Mouse (Mus musculus): ENCODE results near the gene Gng7. TPM values are rescaled to one million over a fixed set of nuclear protein-coding genes. Genes with fewer than 3 reads are reported as not detected.
"Not testable (repeated sequence)": the region's sequence is repeated elsewhere in the genome, so short reads cannot be mapped to it uniquely, and the experiment has no call there.

Gene Gng7
- polyA plus RNA-seq, 1 experiment from 2014 or later: 7.0 TPM

DNA sequence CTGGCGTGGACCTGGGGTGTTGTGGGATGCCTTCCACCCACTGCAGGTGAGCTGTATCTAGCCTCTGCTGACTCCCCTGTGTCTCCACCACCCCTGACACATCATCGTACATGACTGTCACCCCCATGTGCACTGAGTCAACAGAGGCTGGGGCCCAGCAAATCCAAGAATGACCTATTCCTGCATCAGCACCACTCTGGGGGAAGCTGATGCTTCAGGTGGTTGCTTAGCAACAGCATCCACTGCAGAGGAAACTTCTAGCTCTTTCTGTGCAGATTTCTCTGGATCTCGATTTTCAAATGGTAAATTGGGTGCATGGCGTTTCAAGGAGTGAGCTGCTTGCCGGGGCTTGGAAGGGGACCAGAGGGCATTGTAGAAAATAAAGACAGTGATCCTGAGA is 21.5 kb downstream of the Gng7 start:
- 62% methylated on average over 5 of the region's 5 CpGs for WGBS
- Histone ChIP-seq H3K4me2 (no peak overlapping the region), H3K9me3 (ENCODE audit: control insufficient read depth, low read length) (no peaks in the 10 kb centered on the region), H3K27me3 (ENCODE audit: control insufficient read depth, insufficient read depth, low read length) (peaks cover 4% of the 10 kb centered on the region), H3K4me1 (ENCODE audit: control insufficient read depth, insufficient read depth, low read length) (no peaks in the 10 kb centered on the region), H3K4me3 (ENCODE audit: low read depth, low read length) (no peak overlapping the region), H3K36me3 (ENCODE audit: control insufficient read depth, insufficient read depth, low read length) (no peaks in the 10 kb centered on the region), H3K27ac (ENCODE audit: low read depth, low read length) (no peak overlapping the region), H3K9ac (ENCODE audit: low read length) (no peak overlapping the region)
- no peak for DNase-seq (ENCODE audit: low spot score, missing footprints)
- ATAC-seq (ENCODE audit: low FRiP score): no peak

DNA sequence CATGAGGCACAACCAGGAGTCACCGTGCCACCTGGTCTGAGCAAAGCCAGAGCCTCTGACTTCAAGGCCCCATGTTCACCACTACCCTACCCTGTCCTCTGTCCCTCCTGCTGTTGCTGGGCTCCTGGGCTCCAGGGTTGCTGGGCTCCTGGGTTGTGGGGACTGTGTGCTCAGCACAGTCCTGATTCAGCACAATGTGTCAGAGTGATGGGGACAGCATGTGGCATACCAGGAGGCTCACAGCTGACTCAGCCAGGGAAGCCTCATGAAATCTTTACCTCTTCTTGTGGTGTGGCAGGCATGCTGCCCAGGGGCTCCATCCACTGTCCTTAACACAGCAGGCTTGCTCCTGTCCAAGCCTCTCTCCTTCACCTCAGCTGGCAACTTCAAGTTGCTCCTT is 22.8 kb downstream of the Gng7 start:
- DNase-seq (ENCODE audit: low spot score, missing footprints) (no peak), ATAC-seq (ENCODE audit: low FRiP score) (no peak)
- no peak overlapping the region for H3K4me2 ChIP-seq
- no peaks in the 10 kb centered on the region for H3K4me1 ChIP-seq (ENCODE audit: control insufficient read depth, insufficient read depth, low read length)
- H3K9ac ChIP-seq (ENCODE audit: low read length): no peak overlapping the region
- WGBS: 89% methylated on average over 1 of the region's 1 CpGs
- no peaks in the 10 kb centered on the region for H3K36me3 ChIP-seq (ENCODE audit: control insufficient read depth, insufficient read depth, low read length)
- peaks cover 8% of the 10 kb centered on the region for H3K27me3 ChIP-seq (ENCODE audit: control insufficient read depth, insufficient read depth, low read length)
- no peaks in the 10 kb centered on the region for H3K9me3 ChIP-seq (ENCODE audit: control insufficient read depth, low read length)
- H3K27ac ChIP-seq (ENCODE audit: low read depth, low read length): no peak overlapping the region
- H3K4me3 ChIP-seq (ENCODE audit: low read depth, low read length): no peak overlapping the region

DNA sequence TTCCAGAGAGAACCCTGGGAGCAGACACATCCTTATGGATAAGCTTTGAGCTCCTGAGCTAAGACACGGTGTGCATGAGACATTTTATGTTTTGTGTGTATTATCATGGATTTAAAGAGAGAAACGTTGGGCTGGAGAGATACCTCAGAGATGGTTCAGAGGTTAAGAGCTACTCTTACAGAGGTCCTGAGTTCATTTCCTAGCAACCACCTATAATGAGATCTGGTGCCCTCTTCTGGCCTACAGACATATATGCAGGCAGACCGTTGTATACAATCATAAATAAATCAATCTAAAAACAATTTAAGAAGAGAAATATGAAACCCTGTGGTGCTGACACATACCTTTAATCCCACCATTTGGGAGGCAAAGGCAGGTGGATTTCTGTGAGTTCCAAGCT is 23.7 kb downstream of the Gng7 start:
- H3K4me3 ChIP-seq (ENCODE audit: low read depth, low read length): no peak overlapping the region
- no peaks in the 10 kb centered on the region for H3K9me3 ChIP-seq (ENCODE audit: control insufficient read depth, low read length)
- ATAC-seq (ENCODE audit: low FRiP score) (no peak), DNase-seq (ENCODE audit: low spot score, missing footprints) (no peak)
- no peaks in the 10 kb centered on the region for H3K4me1 ChIP-seq (ENCODE audit: control insufficient read depth, insufficient read depth, low read length)
- H3K9ac ChIP-seq (ENCODE audit: low read length): no peak overlapping the region
- no peaks in the 10 kb centered on the region for H3K36me3 ChIP-seq (ENCODE audit: control insufficient read depth, insufficient read depth, low read length)
- H3K27ac ChIP-seq (ENCODE audit: low read depth, low read length): no peak overlapping the region
- peaks cover 16% of the 10 kb centered on the region for H3K27me3 ChIP-seq (ENCODE audit: control insufficient read depth, insufficient read depth, low read length)
- 5% methylated on average over 3 of the region's 3 CpGs for WGBS
- no peak overlapping the region for H3K4me2 ChIP-seq

DNA sequence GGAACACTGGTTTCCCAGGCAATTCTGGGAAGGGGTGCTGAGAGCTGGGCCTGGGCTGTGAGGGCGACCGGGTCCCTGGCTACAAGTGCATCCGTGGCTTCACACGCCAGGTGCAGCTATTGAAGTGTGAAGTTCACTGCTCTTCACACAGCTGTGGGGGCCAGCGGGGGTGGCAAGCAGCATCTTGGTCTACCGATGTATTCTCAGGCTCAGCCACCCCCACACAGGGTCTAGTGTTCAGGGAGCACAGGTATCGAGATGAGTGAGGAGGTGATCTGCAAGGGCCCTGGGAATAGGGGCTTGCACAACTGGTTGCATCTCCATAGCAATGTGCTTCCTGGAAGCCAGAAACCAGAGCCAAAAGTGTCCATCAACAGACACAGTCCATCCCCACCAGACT is 24.3 kb downstream of the Gng7 start:
- ATAC-seq (ENCODE audit: low FRiP score): no peak
- peaks cover 22% of the 10 kb centered on the region for H3K27me3 ChIP-seq (ENCODE audit: control insufficient read depth, insufficient read depth, low read length)
- 69% methylated on average over 7 of the region's 7 CpGs for WGBS

DNA sequence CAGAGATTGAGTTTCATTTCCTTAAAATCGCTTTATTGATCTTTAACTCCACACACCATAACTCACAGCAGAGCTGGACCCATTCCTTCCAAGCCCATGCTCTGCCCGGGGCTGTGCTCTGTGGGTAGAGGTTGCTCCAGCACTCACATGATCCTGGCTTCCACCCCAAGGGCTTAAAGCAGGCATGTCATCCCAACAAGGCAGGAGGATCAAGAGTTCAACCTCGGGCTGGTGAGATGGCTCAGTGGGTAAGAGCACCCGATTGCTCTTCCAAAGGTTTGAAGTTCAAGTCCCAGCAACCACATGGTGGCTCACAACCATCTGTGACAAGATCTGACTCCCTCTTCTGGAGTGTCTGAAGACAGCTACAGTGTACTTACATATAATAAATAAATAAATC is 24.9 kb downstream of the Gng7 start:
- not testable (repeated sequence) for H3K4me2 ChIP-seq; H3K36me3 ChIP-seq (ENCODE audit: control insufficient read depth, insufficient read depth, low read length); H3K9me3 ChIP-seq (ENCODE audit: control insufficient read depth, low read length); DNase-seq (ENCODE audit: low spot score, missing footprints); ATAC-seq (ENCODE audit: low FRiP score); H3K4me3 ChIP-seq (ENCODE audit: low read depth, low read length); H3K27ac ChIP-seq (ENCODE audit: low read depth, low read length); H3K4me1 ChIP-seq (ENCODE audit: control insufficient read depth, insufficient read depth, low read length); H3K9ac ChIP-seq (ENCODE audit: low read length)
- WGBS: 58% methylated on average over 4 of the region's 4 CpGs
- peaks cover 28% of the 10 kb centered on the region for H3K27me3 ChIP-seq (ENCODE audit: control insufficient read depth, insufficient read depth, low read length)

More for the DNA sequence above, 24.3 kb downstream of the Gng7 start:
- Histone ChIP-seq H3K36me3 (ENCODE audit: control insufficient read depth, insufficient read depth, low read length) (no peaks in the 10 kb centered on the region), H3K4me3 (ENCODE audit: low read depth, low read length) (no peak overlapping the region), H3K9ac (ENCODE audit: low read length) (no peak overlapping the region), H3K4me2 (no peak overlapping the region), H3K27ac (ENCODE audit: low read depth, low read length) (no peak overlapping the region), H3K9me3 (ENCODE audit: control insufficient read depth, low read length) (no peaks in the 10 kb centered on the region), H3K4me1 (ENCODE audit: control insufficient read depth, insufficient read depth, low read length) (peaks cover 4% of the 10 kb centered on the region)
- DNase-seq (ENCODE audit: low spot score, missing footprints): no peak

DNA sequence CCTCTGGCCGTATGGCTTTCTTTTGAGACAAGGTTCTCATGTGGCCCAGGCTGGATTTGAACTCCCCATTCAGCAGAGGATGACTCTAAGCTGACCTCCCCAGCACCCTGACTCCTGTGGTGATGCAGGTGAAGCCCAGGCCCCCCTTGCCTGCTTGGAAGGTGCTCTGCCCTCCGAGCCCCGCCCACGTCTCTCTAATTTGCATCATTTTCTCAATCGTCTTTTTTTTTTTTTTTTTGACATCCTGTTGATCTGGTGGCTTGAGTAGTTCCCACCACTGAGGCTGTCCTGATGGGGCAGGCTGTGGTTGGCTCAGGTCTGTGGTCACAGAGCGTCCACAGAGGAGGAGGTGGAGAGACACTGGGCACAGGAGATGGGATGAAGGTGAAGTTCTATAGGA is 25.3 kb downstream of the Gng7 start:
- H3K27me3 ChIP-seq (ENCODE audit: control insufficient read depth, insufficient read depth, low read length): peaks cover 30% of the 10 kb centered on the region
- WGBS: 67% methylated on average over 6 of the region's 6 CpGs

DNA sequence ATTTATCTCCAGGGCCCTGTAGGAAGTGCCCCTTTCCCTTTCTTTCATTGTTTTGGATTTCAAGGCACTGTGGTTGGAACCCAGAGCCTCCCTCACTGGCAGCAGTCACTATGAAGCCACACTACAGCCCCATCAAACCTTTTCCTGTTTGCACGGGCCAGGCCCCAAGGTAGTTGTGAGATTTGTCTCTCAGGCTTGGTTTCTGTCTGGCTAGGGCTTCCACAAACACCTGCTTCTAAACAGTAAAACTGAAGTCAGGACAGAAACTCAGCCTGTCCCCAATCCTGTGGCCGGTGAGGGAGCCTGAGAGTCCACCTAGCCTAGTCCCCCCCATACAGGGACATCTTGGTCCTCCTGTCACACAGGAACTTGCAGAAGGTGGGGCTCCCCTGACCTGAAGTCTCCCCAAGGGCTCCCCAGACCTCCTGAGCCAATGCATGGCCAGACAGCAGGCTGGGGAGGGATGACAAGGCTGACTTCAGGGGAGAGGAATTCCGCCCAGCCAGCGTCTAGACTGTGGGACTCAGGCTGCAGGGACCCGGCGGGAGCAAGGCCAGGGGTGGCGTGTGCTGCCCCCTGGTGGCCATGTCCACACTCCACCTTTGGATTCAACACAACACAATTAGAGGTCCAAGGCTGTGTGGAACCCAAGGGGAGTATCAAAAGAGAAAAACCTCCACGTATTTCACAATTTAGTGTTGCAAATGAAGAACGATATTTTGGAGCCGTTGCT is 26.9 kb downstream of the Gng7 start:
- H3K27me3 ChIP-seq (ENCODE audit: control insufficient read depth, insufficient read depth, low read length): peaks cover 32% of the 10 kb centered on the region
- no peak overlapping the region for H3K27ac ChIP-seq (ENCODE audit: low read depth, low read length)
- peak; percentile 84 for ATAC-seq (ENCODE audit: low FRiP score)
- no peak overlapping the region for H3K9ac ChIP-seq (ENCODE audit: low read length)
- peak; percentile 98 for DNase-seq (ENCODE audit: low spot score, missing footprints)
- H3K4me1 ChIP-seq (ENCODE audit: control insufficient read depth, insufficient read depth, low read length): peaks cover 7% of the 10 kb centered on the region
- no peak overlapping the region for H3K4me3 ChIP-seq (ENCODE audit: low read depth, low read length)
- no peaks in the 10 kb centered on the region for H3K9me3 ChIP-seq (ENCODE audit: control insufficient read depth, low read length)
- no peak overlapping the region for H3K4me2 ChIP-seq
- no peaks in the 10 kb centered on the region for H3K36me3 ChIP-seq (ENCODE audit: control insufficient read depth, insufficient read depth, low read length)
- 9% methylated on average over 10 of the region's 10 CpGs for WGBS

More for the DNA sequence above, 25.3 kb downstream of the Gng7 start:
- Histone ChIP-seq H3K4me3 (ENCODE audit: low read depth, low read length) (no peak overlapping the region), H3K36me3 (ENCODE audit: control insufficient read depth, insufficient read depth, low read length) (no peaks in the 10 kb centered on the region), H3K9me3 (ENCODE audit: control insufficient read depth, low read length) (no peaks in the 10 kb centered on the region), H3K4me1 (ENCODE audit: control insufficient read depth, insufficient read depth, low read length) (peaks cover 7% of the 10 kb centered on the region), H3K9ac (ENCODE audit: low read length) (no peak overlapping the region), H3K4me2 (no peak overlapping the region), H3K27ac (ENCODE audit: low read depth, low read length) (no peak overlapping the region)
- no peak for ATAC-seq (ENCODE audit: low FRiP score)
- DNase-seq (ENCODE audit: low spot score, missing footprints): no peak

DNA sequence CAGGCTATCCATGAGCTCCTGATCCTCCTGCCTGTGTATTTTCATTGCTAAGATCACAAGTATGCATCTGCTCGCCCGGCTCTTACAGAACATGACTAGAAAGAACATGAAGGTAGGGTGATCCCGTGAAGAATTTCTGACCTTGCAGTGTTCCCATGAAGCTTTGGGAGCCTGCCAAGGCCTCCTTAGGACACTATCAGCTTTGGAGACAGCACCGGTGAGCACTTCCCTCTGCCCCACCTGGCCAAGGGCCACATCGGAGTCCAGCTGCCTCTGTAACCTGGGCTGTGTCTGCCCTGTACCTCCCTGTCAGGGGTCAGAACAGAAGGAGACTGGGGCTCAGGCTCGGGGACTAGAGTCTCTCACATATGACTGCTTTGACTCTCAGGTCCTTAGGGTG is 28.0 kb downstream of the Gng7 start:
- H3K27ac ChIP-seq (ENCODE audit: low read depth, low read length): no peak overlapping the region
- H3K9me3 ChIP-seq (ENCODE audit: control insufficient read depth, low read length): no peaks in the 10 kb centered on the region
- peaks cover 32% of the 10 kb centered on the region for H3K27me3 ChIP-seq (ENCODE audit: control insufficient read depth, insufficient read depth, low read length)
- H3K4me1 ChIP-seq (ENCODE audit: control insufficient read depth, insufficient read depth, low read length): peaks cover 7% of the 10 kb centered on the region
- no peak overlapping the region for H3K9ac ChIP-seq (ENCODE audit: low read length)
- DNase-seq (ENCODE audit: low spot score, missing footprints) (no peak), ATAC-seq (ENCODE audit: low FRiP score) (no peak)
- H3K4me3 ChIP-seq (ENCODE audit: low read depth, low read length): no peak overlapping the region
- H3K36me3 ChIP-seq (ENCODE audit: control insufficient read depth, insufficient read depth, low read length): no peaks in the 10 kb centered on the region
- WGBS: 73% methylated on average over 6 of the region's 6 CpGs
- no peak overlapping the region for H3K4me2 ChIP-seq

DNA sequence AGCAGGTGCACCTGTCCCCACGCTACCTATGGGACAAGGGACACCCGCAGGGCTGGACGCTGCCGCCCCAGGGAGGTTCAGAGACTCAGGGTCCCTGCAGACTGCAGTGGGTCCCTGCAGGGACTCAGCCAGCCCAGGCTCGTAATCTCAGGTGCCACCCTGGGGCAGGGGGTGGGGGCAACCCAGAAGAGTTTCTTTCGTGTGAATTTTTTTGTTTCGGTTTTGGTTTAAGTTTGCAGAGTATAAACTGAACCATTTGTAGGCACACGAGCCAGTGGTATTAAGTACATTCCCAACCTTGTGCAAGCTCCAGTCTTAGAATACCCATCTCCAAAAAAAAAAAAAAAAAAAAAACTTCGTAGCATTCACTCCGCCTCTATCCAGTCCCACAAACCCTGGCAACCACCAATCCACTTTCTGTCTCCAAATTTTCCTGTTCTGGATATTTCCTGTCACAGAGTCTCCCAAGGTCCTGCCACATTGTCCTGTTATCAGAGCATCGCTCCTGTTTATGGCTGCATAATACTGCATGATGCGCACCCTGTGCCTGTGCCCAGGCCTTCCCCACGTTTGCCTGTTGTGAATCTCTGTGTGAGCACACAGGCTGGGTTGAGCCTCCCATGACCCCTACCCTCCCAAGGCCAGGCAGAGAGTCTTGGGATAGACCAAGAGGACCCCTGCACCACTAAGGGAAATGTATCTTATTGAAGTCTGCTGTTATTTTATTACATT is 28.6 kb downstream of the Gng7 start:
- Histone ChIP-seq H3K4me1 (ENCODE audit: control insufficient read depth, insufficient read depth, low read length) (peaks cover 7% of the 10 kb centered on the region), H3K4me2 (0 out of 2 replicates have a peak overlapping the region, but pooled peaks have one; percentile 13), H3K27ac (ENCODE audit: low read depth, low read length) (no peak overlapping the region), H3K36me3 (ENCODE audit: control insufficient read depth, insufficient read depth, low read length) (no peaks in the 10 kb centered on the region), H3K4me3 (ENCODE audit: low read depth, low read length) (0 out of 2 replicates have a peak overlapping the region, but pooled peaks have one; percentile 5), H3K9ac (ENCODE audit: low read length) (no peak overlapping the region), H3K27me3 (ENCODE audit: control insufficient read depth, insufficient read depth, low read length) (peaks cover 32% of the 10 kb centered on the region), H3K9me3 (ENCODE audit: control insufficient read depth, low read length) (no peaks in the 10 kb centered on the region)
- 32% methylated on average over 13 of the region's 13 CpGs for WGBS
- DNase-seq (ENCODE audit: low spot score, missing footprints) (no peak), ATAC-seq (ENCODE audit: low FRiP score) (no peak)
